Mouse (Mus musculus): ENCODE data around the gene Peli2.

DNA sequence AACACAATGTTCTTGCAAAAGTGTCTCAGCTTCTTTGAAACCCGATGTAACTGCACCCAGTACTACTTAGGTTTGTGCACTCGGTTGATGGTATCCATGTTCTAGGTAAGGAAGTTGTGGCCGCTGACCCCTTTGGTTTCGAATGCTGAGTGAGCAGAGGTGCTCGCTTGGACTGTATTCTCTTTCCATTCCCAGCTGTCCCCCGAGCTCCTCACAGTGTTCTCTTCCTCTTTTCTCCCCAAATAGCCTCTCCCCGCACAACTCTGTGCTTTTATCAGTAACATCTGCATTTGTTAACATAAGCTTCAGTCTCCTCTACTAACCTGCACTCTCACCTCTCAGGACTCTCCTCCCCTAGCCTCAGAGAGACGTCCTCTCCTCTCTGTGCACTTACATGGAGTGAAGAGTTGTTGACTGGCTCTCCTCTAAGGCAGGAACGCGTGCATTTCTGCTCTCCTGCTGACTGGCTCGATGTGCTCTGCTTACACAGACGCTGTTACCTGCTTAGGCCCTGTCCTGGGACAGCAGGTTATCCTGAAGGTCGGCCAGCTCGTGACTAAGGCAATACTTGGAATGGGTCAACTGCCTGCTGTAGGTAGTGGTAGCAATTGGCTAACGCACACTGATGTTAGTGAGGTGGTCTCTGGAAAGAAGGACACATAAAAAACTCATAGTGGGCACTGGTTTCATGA is 57.8 kb downstream of the Peli2 start:
- TF ChIP-seq CTCF (IDR thresholded peaks at IDR 0.05; ENCODE audit: low read depth) (no peak), EP300 (optimal IDR thresholded peaks at IDR 0.05) (no peak)

Measured in stomach, postnatal 0 days (tissue).